Mouse (Mus musculus) forebrain, embryonic 16.5 days (tissue): Measurements from ENCODE around the gene P2ry13. TPM values are rescaled to one million over a fixed set of nuclear protein-coding genes. Genes with fewer than 3 reads are reported as not detected.

ENCODE experiments used
- ATAC-seq: fragments of 200-750 bp; cut with Nextera tagmentation; 2 replicates; pipeline ENCODE4 v1.8.0; 2017; ENCODE audit warnings: mild to moderate bottlenecking, moderate library complexity
- H3K27ac ChIP-seq: fragments of 300-500 bp; sonication (generic); 2 replicates; pipeline ENCODE4 v1.5.1; 2014; ENCODE audit warnings: low read length, control low read depth
- H3K27me3 ChIP-seq: fragments of 300-500 bp; sonication (generic); replicated peaks from 2 replicates; pipeline ENCODE4 v1.6.1; 2014; ENCODE audit warnings: low read length; ENCODE audit not compliant: control insufficient read depth, insufficient read depth
- H3K36me3 ChIP-seq: fragments of 300-500 bp; sonication (generic); 2 replicates; pipeline ENCODE4 v1.6.1; 2014; ENCODE audit not compliant: control insufficient read depth, insufficient read depth
- H3K4me1 ChIP-seq: fragments of 300-500 bp; sonication (generic); replicated peaks from 2 replicates; pipeline ENCODE4 v1.6.1; 2014; ENCODE audit warnings: low read length; ENCODE audit not compliant: control insufficient read depth, insufficient read depth
- H3K4me2 ChIP-seq: fragments of 300-500 bp; sonication (generic); 2 replicates; pipeline ENCODE4 v1.6.1; 2014; ENCODE audit warnings: mild to moderate bottlenecking, low read length, control low read depth
- H3K4me3 ChIP-seq: fragments of 300-500 bp; sonication (generic); replicated peaks from 2 replicates; pipeline ENCODE4 v1.5.1; 2014; ENCODE audit warnings: mild to moderate bottlenecking, low read length, control low read depth
- H3K9ac ChIP-seq: fragments of 300-500 bp; sonication (generic); replicated peaks from 2 replicates; pipeline ENCODE4 v1.6.1; 2014; ENCODE audit warnings: low read depth, low read length, control low read depth
- H3K9me3 ChIP-seq: fragments of 300-500 bp; sonication (generic); 2 replicates; pipeline ENCODE4 v1.6.1; 2016; ENCODE audit warnings: low read length; ENCODE audit not compliant: control insufficient read depth
- WGBS: fragments of 180-500 bp; shearing (Covaris S2); extraction: QIAGEN DNeasy Blood & Tissue Kit; methylation state at CpG from one replicate; pipeline ENCODE4 v1.1.7; 2014; 5-methylcytosine and 5-hydroxymethylcytosine counted together
- polyA plus RNA-seq: library from polyadenylated mRNA; unstranded; fragments of >200 nt; fragmentation: Nextera tagmentation; extraction: Ambion mirVana; gene quantifications from 2 replicates; pipeline ENCODE4 v1.2.1, GENCODE M21; 2015

The P2ry13 gene
- polyA plus RNA-seq, 1 experiment from 2014 or later = 1.8 TPM

- Histone ChIP-seq H3K27ac (no peak overlapping the region), H3K4me2 (no peak overlapping the region), H3K9ac (no peak overlapping the region), H3K4me3 (no peak overlapping the region), H3K9me3 (no peaks in the 10 kb centered on the region), H3K4me1 (no peaks in the 10 kb centered on the region), H3K27me3 (no peaks in the 10 kb centered on the region), H3K36me3 (no peaks in the 10 kb centered on the region)
- ATAC-seq = 0 out of 2 replicates have a peak, but pooled peaks have one; percentile 16
- 52% methylated on average over 11 of the region's 11 CpGs for WGBS
These were observed 5.8 kb downstream of the P2ry13 start for GRCm38 (mm10) chr3:59204719-59205503.

- H3K36me3 ChIP-seq = no peaks in the 10 kb centered on the region
- no peaks in the 10 kb centered on the region for H3K27me3 ChIP-seq
- H3K9me3 ChIP-seq = no peaks in the 10 kb centered on the region
- H3K4me3 ChIP-seq = no peak overlapping the region
- H3K4me2 ChIP-seq = no peak overlapping the region
- 80% methylated on average over 8 of the region's 8 CpGs for WGBS
- H3K4me1 ChIP-seq = no peaks in the 10 kb centered on the region
- H3K9ac ChIP-seq = no peak overlapping the region
- no peak overlapping the region for H3K27ac ChIP-seq
- ATAC-seq = no peak
These were observed 6.7 kb downstream of the P2ry13 start for GRCm38 (mm10) chr3:59203802-59204520.

GRCm38 (mm10) chr3:59197329-59197948 is 13.2 kb downstream of the P2ry13 start:
- Histone ChIP-seq H3K27ac (no peak overlapping the region), H3K4me3 (no peak overlapping the region), H3K36me3 (no peaks in the 10 kb centered on the region), H3K9ac (no peak overlapping the region), H3K4me2 (no peak overlapping the region), H3K4me1 (no peaks in the 10 kb centered on the region), H3K9me3 (no peaks in the 10 kb centered on the region), H3K27me3 (no peaks in the 10 kb centered on the region)
- ATAC-seq = no peak
- WGBS = 84% methylated on average over 4 of the region's 4 CpGs

- WGBS = 92% methylated on average over 7 of the region's 7 CpGs
- H3K4me2 ChIP-seq = no peak within 1 kb of the TSS
- no peaks in the 10 kb centered on the region for H3K4me1 ChIP-seq
- ATAC-seq = no peak
- H3K27me3 ChIP-seq = no peaks in the 10 kb centered on the region
- H3K36me3 ChIP-seq = no peaks in the 10 kb centered on the region
- no peaks in the 10 kb centered on the region for H3K9me3 ChIP-seq
- no peak within 1 kb of the TSS for H3K9ac ChIP-seq
- H3K27ac ChIP-seq = no peak within 1 kb of the TSS
- H3K4me3 ChIP-seq = no peak within 1 kb of the TSS
These were observed 15.7 kb downstream of the P2ry13 start, which contains the start of gene Gpr87 for GRCm38 (mm10) chr3:59194938-59195337. TSS of gene Gpr87 (minus strand) at chr3:59195104.

GRCm38 (mm10) chr3:59194099-59194498 is 16.6 kb downstream of the P2ry13 start:
- WGBS = 91% methylated on average over 7 of the region's 7 CpGs

GRCm38 (mm10) chr3:59191674-59192073 is 19.0 kb downstream of the P2ry13 start:
- WGBS = 98% methylated on average over 6 of the region's 6 CpGs
- Histone ChIP-seq H3K4me3 (no peak overlapping the region), H3K27me3 (no peaks in the 10 kb centered on the region), H3K9me3 (no peaks in the 10 kb centered on the region), H3K4me1 (no peaks in the 10 kb centered on the region), H3K9ac (no peak overlapping the region), H3K36me3 (no peaks in the 10 kb centered on the region), H3K4me2 (no peak overlapping the region), H3K27ac (no peak overlapping the region)
- no peak for ATAC-seq

More at GRCm38 (mm10) chr3:59194099-59194498, 16.6 kb downstream of the P2ry13 start:
- no peak overlapping the region for H3K9ac ChIP-seq
- H3K36me3 ChIP-seq = no peaks in the 10 kb centered on the region
- H3K4me2 ChIP-seq = no peak overlapping the region
- no peaks in the 10 kb centered on the region for H3K4me1 ChIP-seq
- H3K9me3 ChIP-seq = no peaks in the 10 kb centered on the region
- no peak overlapping the region for H3K27ac ChIP-seq
- ATAC-seq = no peak
- H3K27me3 ChIP-seq = no peaks in the 10 kb centered on the region
- H3K4me3 ChIP-seq = no peak overlapping the region

- Histone ChIP-seq H3K27me3 (no peaks in the 10 kb centered on the region), H3K9ac (no peak overlapping the region), H3K9me3 (no peaks in the 10 kb centered on the region), H3K36me3 (no peaks in the 10 kb centered on the region), H3K4me2 (no peak overlapping the region), H3K4me1 (no peaks in the 10 kb centered on the region), H3K27ac (no peak overlapping the region), H3K4me3 (no peak overlapping the region)
- WGBS = 92% methylated on average over 4 of the region's 4 CpGs
- ATAC-seq = no peak
These were observed 23.3 kb downstream of the P2ry13 start for GRCm38 (mm10) chr3:59187336-59187735.

- no peak overlapping the region for H3K27ac ChIP-seq
- WGBS = 94% methylated on average over 4 of the region's 4 CpGs
These were observed 25.0 kb downstream of the P2ry13 start for GRCm38 (mm10) chr3:59185662-59186061.

GRCm38 (mm10) chr3:59182129-59182528 is 28.6 kb downstream of the P2ry13 start:
- ATAC-seq = no peak

More at GRCm38 (mm10) chr3:59185662-59186061, 25.0 kb downstream of the P2ry13 start:
- H3K36me3 ChIP-seq = no peaks in the 10 kb centered on the region
- no peak for ATAC-seq
- no peaks in the 10 kb centered on the region for H3K9me3 ChIP-seq
- H3K9ac ChIP-seq = no peak overlapping the region
- H3K4me3 ChIP-seq = no peak overlapping the region
- H3K4me2 ChIP-seq = no peak overlapping the region
- no peaks in the 10 kb centered on the region for H3K27me3 ChIP-seq
- no peaks in the 10 kb centered on the region for H3K4me1 ChIP-seq

More at GRCm38 (mm10) chr3:59182129-59182528, 28.6 kb downstream of the P2ry13 start:
- no peaks in the 10 kb centered on the region for H3K27me3 ChIP-seq
- no peak overlapping the region for H3K9ac ChIP-seq
- no peak overlapping the region for H3K27ac ChIP-seq
- no peaks in the 10 kb centered on the region for H3K9me3 ChIP-seq
- H3K4me2 ChIP-seq = no peak overlapping the region
- H3K36me3 ChIP-seq = no peaks in the 10 kb centered on the region
- no peaks in the 10 kb centered on the region for H3K4me1 ChIP-seq
- H3K4me3 ChIP-seq = no peak overlapping the region
